Mouse (Mus musculus): ENCODE measurements around the gene Gnat3. TPM values are rescaled to one million over a fixed set of nuclear protein-coding genes. Genes with fewer than 3 reads are reported as not detected.

Gene Gnat3
- total and polyA plus RNA-seq, 2 experiments from 2014 or later, result not detected

GRCm38 (mm10) chr5:18004824-18005611 is 42.7 kb downstream of the Gnat3 start:
- ATAC-seq, result no peak
- Histone ChIP-seq H3K4me3 (ENCODE audit: low read depth, low read length) (no peak overlapping the region), H3K4me2 (ENCODE audit: low read depth) (no peak overlapping the region), H3K36me3 (ENCODE audit: insufficient read depth) (no peaks in the 10 kb centered on the region), H3K4me1 (ENCODE audit: insufficient read depth) (no peaks in the 10 kb centered on the region), H3K9ac (no peak overlapping the region), H3K27ac (ENCODE audit: low read depth, low read length) (no peak overlapping the region), H3K27me3 (ENCODE audit: insufficient read depth, low read length) (no peaks in the 10 kb centered on the region), H3K9me3 (ENCODE audit: low read length) (no peaks in the 10 kb centered on the region)
- TF ChIP-seq CTCF (IDR thresholded peaks at IDR 0.05; ENCODE audit: low read depth), result no peak
- DNase-seq, result no peak
- WGBS, result 60% methylated on average over 3 of the region's 3 CpGs

GRCm38 (mm10) chr5:18006157-18006556 is 43.8 kb downstream of the Gnat3 start:
- H3K9me3 ChIP-seq (ENCODE audit: low read length), result no peaks in the 10 kb centered on the region
- H3K36me3 ChIP-seq (ENCODE audit: insufficient read depth), result no peaks in the 10 kb centered on the region
- H3K4me3 ChIP-seq (ENCODE audit: low read depth, low read length), result no peak overlapping the region
- no peak overlapping the region for H3K4me2 ChIP-seq (ENCODE audit: low read depth)
- no peak for ATAC-seq
- no peaks in the 10 kb centered on the region for H3K27me3 ChIP-seq (ENCODE audit: insufficient read depth, low read length)
- 81% methylated on average over 2 of the region's 2 CpGs for WGBS
- no peak for DNase-seq
- H3K27ac ChIP-seq (ENCODE audit: low read depth, low read length), result no peak overlapping the region
- no peak overlapping the region for H3K9ac ChIP-seq
- H3K4me1 ChIP-seq (ENCODE audit: insufficient read depth), result no peaks in the 10 kb centered on the region
- TF ChIP-seq CTCF (IDR thresholded peaks at IDR 0.05; ENCODE audit: low read depth), result no peak

- no peaks in the 10 kb centered on the region for H3K9me3 ChIP-seq (ENCODE audit: low read length)
- ATAC-seq, result no peak
These were observed 44.7 kb downstream of the Gnat3 start for GRCm38 (mm10) chr5:18007067-18007466.

GRCm38 (mm10) chr5:18010301-18010700 is 48.0 kb downstream of the Gnat3 start:
- H3K36me3 ChIP-seq (ENCODE audit: insufficient read depth), result no peaks in the 10 kb centered on the region
- H3K27ac ChIP-seq (ENCODE audit: low read depth, low read length), result no peak overlapping the region
- H3K27me3 ChIP-seq (ENCODE audit: insufficient read depth, low read length), result no peaks in the 10 kb centered on the region
- DNase-seq (no peak), ATAC-seq (no peak)
- no peaks in the 10 kb centered on the region for H3K9me3 ChIP-seq (ENCODE audit: low read length)
- H3K4me1 ChIP-seq (ENCODE audit: insufficient read depth), result no peaks in the 10 kb centered on the region
- 44% methylated on average over 5 of the region's 5 CpGs for WGBS
- H3K9ac ChIP-seq, result no peak overlapping the region
- no peak overlapping the region for H3K4me2 ChIP-seq (ENCODE audit: low read depth)
- no peak for TF ChIP-seq CTCF (IDR thresholded peaks at IDR 0.05; ENCODE audit: low read depth)
- H3K4me3 ChIP-seq (ENCODE audit: low read depth, low read length), result no peak overlapping the region

More at GRCm38 (mm10) chr5:18007067-18007466, 44.7 kb downstream of the Gnat3 start:
- H3K27ac ChIP-seq (ENCODE audit: low read depth, low read length), result no peak overlapping the region
- no peaks in the 10 kb centered on the region for H3K27me3 ChIP-seq (ENCODE audit: insufficient read depth, low read length)
- H3K4me3 ChIP-seq (ENCODE audit: low read depth, low read length), result no peak overlapping the region
- no peak for DNase-seq
- H3K4me1 ChIP-seq (ENCODE audit: insufficient read depth), result no peaks in the 10 kb centered on the region
- H3K4me2 ChIP-seq (ENCODE audit: low read depth), result no peak overlapping the region
- no peaks in the 10 kb centered on the region for H3K36me3 ChIP-seq (ENCODE audit: insufficient read depth)
- no peak for TF ChIP-seq CTCF (IDR thresholded peaks at IDR 0.05; ENCODE audit: low read depth)
- H3K9ac ChIP-seq, result no peak overlapping the region

GRCm38 (mm10) chr5:18013196-18013595 is 50.8 kb downstream of the Gnat3 start:
- ATAC-seq (no peak), DNase-seq (no peak)
- Histone ChIP-seq H3K27ac (ENCODE audit: low read depth, low read length) (no peak overlapping the region), H3K9me3 (ENCODE audit: low read length) (no peaks in the 10 kb centered on the region), H3K9ac (no peak overlapping the region), H3K4me3 (ENCODE audit: low read depth, low read length) (no peak overlapping the region), H3K4me1 (ENCODE audit: insufficient read depth) (no peaks in the 10 kb centered on the region), H3K27me3 (ENCODE audit: insufficient read depth, low read length) (no peaks in the 10 kb centered on the region), H3K4me2 (ENCODE audit: low read depth) (no peak overlapping the region), H3K36me3 (ENCODE audit: insufficient read depth) (no peaks in the 10 kb centered on the region)
- no peak for TF ChIP-seq CTCF (IDR thresholded peaks at IDR 0.05; ENCODE audit: low read depth)
- WGBS, result 61% methylated on average over 2 of the region's 2 CpGs

GRCm38 (mm10) chr5:18014209-18014829 is 52.0 kb downstream of the Gnat3 start:
- no peak overlapping the region for H3K27ac ChIP-seq (ENCODE audit: low read depth, low read length)

GRCm38 (mm10) chr5:18023347-18023746 is 61.0 kb downstream of the Gnat3 start:
- no peaks in the 10 kb centered on the region for H3K36me3 ChIP-seq (ENCODE audit: insufficient read depth)
- no peak overlapping the region for H3K9ac ChIP-seq
- ATAC-seq (no peak), DNase-seq (peak; percentile 52)
- no peak overlapping the region for H3K27ac ChIP-seq (ENCODE audit: low read depth, low read length)
- H3K4me3 ChIP-seq (ENCODE audit: low read depth, low read length), result no peak overlapping the region
- H3K4me1 ChIP-seq (ENCODE audit: insufficient read depth), result 0 out of 2 replicates have a peak, but pooled peaks cover 3% of the 10 kb centered on the region
- no peaks in the 10 kb centered on the region for H3K27me3 ChIP-seq (ENCODE audit: insufficient read depth, low read length)
- H3K4me2 ChIP-seq (ENCODE audit: low read depth), result no peak overlapping the region
- TF ChIP-seq CTCF (IDR thresholded peaks at IDR 0.05; ENCODE audit: low read depth), result peak; percentile 65
- no peaks in the 10 kb centered on the region for H3K9me3 ChIP-seq (ENCODE audit: low read length)

More at GRCm38 (mm10) chr5:18014209-18014829, 52.0 kb downstream of the Gnat3 start:
- Histone ChIP-seq H3K27me3 (ENCODE audit: insufficient read depth, low read length) (no peaks in the 10 kb centered on the region), H3K4me1 (ENCODE audit: insufficient read depth) (no peaks in the 10 kb centered on the region), H3K4me2 (ENCODE audit: low read depth) (no peak overlapping the region), H3K9ac (no peak overlapping the region), H3K36me3 (ENCODE audit: insufficient read depth) (no peaks in the 10 kb centered on the region), H3K9me3 (ENCODE audit: low read length) (no peaks in the 10 kb centered on the region), H3K4me3 (ENCODE audit: low read depth, low read length) (no peak overlapping the region)
- ATAC-seq (no peak), DNase-seq (no peak)
- whole genome bisulfite sequencing, result 81% methylated on average over 4 of the region's 4 CpGs
- TF ChIP-seq CTCF (IDR thresholded peaks at IDR 0.05; ENCODE audit: low read depth), result no peak

Data from forebrain, postnatal 0 days (tissue).